Mouse (Mus musculus) midbrain, embryonic 10.5 days (tissue): Measurements from ENCODE around the gene Fbxw20. TPM values are rescaled to one million over a fixed set of nuclear protein-coding genes. Genes with fewer than 3 reads are reported as not detected.
"Not testable (repeated sequence)": the region's sequence is repeated elsewhere in the genome, so short reads cannot be mapped to it uniquely, and the experiment has no call there.

ENCODE experiments used
- DNase-seq: peaks from one replicate; pipeline ENCODE4 v3.0.0-alpha.2; 2017; ENCODE audit warnings: low spot score
- H3K27ac ChIP-seq: fragments of 300-500 bp; sonication (generic); replicated peaks from 2 replicates; pipeline ENCODE4 v1.5.1; 2016; ENCODE audit warnings: mild to moderate bottlenecking
- H3K27me3 ChIP-seq: fragments of 300-500 bp; sonication (generic); 2 replicates; pipeline ENCODE4 v1.6.1; 2016; ENCODE audit warnings: low read depth, mild to moderate bottlenecking; ENCODE audit not compliant: poor library complexity, severe bottlenecking
- H3K36me3 ChIP-seq: fragments of 300-500 bp; sonication (generic); 2 replicates; pipeline ENCODE4 v1.6.1; 2016; ENCODE audit warnings: mild to moderate bottlenecking, moderate library complexity
- H3K4me1 ChIP-seq: fragments of 300-500 bp; sonication (generic); 2 replicates; pipeline ENCODE4 v1.6.1; 2016
- H3K4me3 ChIP-seq: fragments of 300-500 bp; sonication (generic); 2 replicates; pipeline ENCODE4 v1.5.1; 2016; ENCODE audit warnings: mild to moderate bottlenecking, moderate library complexity
- H3K9me3 ChIP-seq: fragments of 300-500 bp; sonication (generic); replicated peaks from 2 replicates; pipeline ENCODE4 v1.6.1; 2016; ENCODE audit warnings: mild to moderate bottlenecking
- WGBS: fragments of 180-500 bp; shearing (Covaris S2); methylation state at CpG from one replicate; pipeline ENCODE4 v1.1.7; 2016; 5-methylcytosine and 5-hydroxymethylcytosine counted together
- polyA plus RNA-seq: library from polyadenylated mRNA; unstranded; fragments of >200 nt; fragmentation: Nextera tagmentation; extraction: Ambion mirVana; gene quantifications from 2 replicates; pipeline ENCODE4 v1.2.1, GENCODE M21; 2016

Gene Fbxw20
- polyA plus RNA-seq: not detected in 2 replicates

DNA sequence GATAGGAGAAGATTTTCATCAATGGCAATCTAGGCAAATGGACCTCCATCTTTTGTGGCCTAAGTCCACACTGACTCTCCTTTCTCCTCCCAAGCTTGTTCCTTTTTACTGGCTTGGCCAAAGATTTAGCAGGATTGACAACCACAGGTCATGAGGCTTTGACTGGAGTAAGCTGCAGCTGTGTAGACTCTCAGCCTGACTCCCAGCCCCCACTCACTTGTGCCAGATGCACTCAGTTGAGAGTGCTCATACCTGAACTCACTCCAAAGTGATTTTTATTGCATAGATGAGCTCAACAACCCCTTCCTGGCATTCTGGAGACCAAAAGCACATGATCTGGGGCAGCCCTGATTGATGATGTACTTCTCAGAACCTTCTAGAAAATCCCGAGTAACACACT, at the start of gene Fbxw20:
Gene Fbxw20 (minus strand): TSS at position 101 of the 400 bp plus-strand sequence.
- Histone ChIP-seq H3K27ac (no peak within 1 kb of the TSS), H3K36me3 (no peaks in the 10 kb centered on the region), H3K4me3 (no peak within 1 kb of the TSS), H3K4me1 (no peaks in the 10 kb centered on the region), H3K9me3 (no peaks in the 10 kb centered on the region), H3K27me3 (no peaks in the 10 kb centered on the region)
- WGBS: 91% methylated on average over 1 of the region's 1 CpGs
- DNase-seq: no peak

DNA sequence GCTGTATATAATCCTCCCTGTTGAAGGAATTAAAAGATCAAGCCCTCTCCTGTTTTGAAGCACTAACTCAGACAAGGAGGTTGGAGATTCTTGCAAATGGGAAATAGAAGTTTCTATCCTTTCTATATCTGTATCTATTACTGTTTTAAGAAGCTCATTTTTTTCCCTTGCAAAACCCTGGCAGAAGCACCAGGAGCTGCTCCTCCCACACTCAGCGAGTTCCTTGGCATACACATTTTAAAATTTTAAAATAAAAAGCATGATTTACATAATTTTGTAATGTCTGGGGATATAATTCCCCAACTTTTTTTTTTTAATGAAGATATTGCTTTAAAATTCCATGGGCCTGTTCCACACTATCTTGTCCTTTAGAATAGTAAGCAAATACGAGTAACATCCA, 28.5 kb upstream of the Fbxw20 start:
- Histone ChIP-seq H3K36me3 (no peaks in the 10 kb centered on the region), H3K4me1 (no peaks in the 10 kb centered on the region), H3K27me3 (no peaks in the 10 kb centered on the region), H3K9me3 (peaks cover 8% of the 10 kb centered on the region; the same call in 1 of the 2 replicates), H3K4me3 (no peak overlapping the region), H3K27ac (no peak overlapping the region)
- WGBS: 76% methylated on average over 2 of the region's 2 CpGs
- no peak for DNase-seq

DNA sequence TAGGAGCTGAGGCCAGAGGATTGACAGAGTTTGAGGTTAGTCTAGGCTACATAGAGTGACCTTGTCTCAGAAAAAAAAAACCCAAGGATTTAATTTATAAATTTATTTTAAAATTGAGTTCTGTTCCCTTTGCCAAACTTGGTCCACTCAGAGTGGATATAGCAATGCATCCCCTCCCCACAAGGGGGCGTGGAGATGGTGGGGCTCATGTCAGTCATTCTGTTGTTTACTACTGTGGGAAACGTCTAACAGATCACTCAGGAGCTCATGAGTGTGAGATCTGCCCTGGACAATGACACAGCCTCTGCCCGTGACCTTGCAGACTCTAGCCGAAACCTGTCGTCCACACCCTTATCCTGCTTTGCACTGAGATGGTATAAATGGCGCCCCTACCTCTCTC, 16.1 kb downstream of the Fbxw20 start:
- WGBS: 69% methylated on average over 6 of the region's 6 CpGs
- no peak for DNase-seq

DNA sequence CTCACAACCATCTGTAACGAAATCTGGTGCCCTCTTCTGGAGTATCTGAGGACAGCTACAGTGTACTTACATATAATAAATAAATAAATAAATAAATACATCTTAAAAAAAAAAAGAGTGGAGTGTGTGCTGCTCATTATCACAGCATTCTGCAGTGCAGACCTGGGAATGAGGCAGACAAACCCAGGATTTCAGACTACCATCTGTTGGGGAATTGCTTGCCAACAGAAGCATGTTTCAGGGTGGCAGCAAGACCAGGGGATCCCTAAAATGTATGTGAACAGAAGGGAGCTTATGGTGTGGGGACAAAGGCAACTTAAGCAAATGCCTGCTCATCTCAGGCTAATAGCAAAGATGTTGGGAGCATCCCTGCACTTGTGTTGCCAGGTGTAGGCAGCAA, 33.2 kb downstream of the Fbxw20 start:
- WGBS: 78% methylated on average over 1 of the region's 1 CpGs

More for the DNA sequence above, 16.1 kb downstream of the Fbxw20 start:
- Histone ChIP-seq H3K36me3 (no peaks in the 10 kb centered on the region), H3K27me3 (no peaks in the 10 kb centered on the region), H3K4me1 (no peaks in the 10 kb centered on the region), H3K27ac (no peak overlapping the region), H3K4me3 (no peak overlapping the region), H3K9me3 (no peaks in the 10 kb centered on the region)

DNA sequence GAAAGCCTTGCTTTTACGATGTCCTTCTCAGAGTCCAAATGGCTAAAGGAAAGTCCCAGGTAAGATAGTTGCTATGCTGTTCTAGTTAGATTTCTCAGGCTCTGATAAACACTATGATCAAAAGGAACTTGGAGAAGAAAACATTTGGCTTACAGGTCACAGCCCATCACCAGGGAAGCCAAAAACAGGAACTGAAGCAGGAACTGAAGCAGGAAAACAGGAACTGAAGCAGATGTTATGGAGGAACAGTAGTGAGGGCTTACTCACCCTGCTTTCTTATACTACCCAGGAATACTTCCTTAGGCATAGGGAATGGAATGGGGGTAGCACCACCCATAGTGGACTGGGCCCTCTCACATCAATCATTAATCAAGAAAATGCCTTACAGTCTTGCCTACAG, 34.2 kb downstream of the Fbxw20 start:
- H3K27me3 ChIP-seq: no peaks in the 10 kb centered on the region
- no peak for DNase-seq
- no peak overlapping the region for H3K4me3 ChIP-seq
- H3K9me3 ChIP-seq: no peaks in the 10 kb centered on the region
- H3K36me3 ChIP-seq: no peaks in the 10 kb centered on the region
- H3K27ac ChIP-seq: no peak overlapping the region
- H3K4me1 ChIP-seq: no peaks in the 10 kb centered on the region
- WGBS: 86% methylated on average over 1 of the region's 1 CpGs

More for the DNA sequence above, 33.2 kb downstream of the Fbxw20 start:
- H3K4me3 ChIP-seq, H3K4me1 ChIP-seq, H3K9me3 ChIP-seq, H3K27ac ChIP-seq, H3K27me3 ChIP-seq, DNase-seq, H3K36me3 ChIP-seq: not testable (repeated sequence)

DNA sequence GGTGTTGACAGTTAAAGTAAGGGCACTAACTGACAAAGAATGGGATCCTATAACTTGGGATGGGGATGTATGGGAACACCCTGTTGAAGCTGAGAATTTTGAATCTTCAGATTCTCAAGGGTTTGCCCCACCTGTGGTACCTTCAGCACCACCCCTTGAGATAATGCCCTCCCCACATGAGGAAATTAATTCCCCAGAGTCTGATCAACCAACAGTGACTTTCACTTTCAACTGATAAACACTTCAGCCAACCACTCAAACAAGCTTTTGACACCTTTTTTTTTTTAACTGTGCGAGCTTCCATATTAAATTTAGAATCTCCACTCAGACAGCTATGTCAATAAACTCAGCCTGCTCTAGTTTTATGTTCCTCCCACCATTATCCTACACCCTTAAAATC, 35.2 kb downstream of the Fbxw20 start:
- 88% methylated on average over 1 of the region's 1 CpGs for WGBS
- DNase-seq: no peak
- no peak overlapping the region for H3K4me3 ChIP-seq
- no peaks in the 10 kb centered on the region for H3K9me3 ChIP-seq
- no peaks in the 10 kb centered on the region for H3K4me1 ChIP-seq
- no peaks in the 10 kb centered on the region for H3K27me3 ChIP-seq
- no peaks in the 10 kb centered on the region for H3K36me3 ChIP-seq
- no peak overlapping the region for H3K27ac ChIP-seq

DNA sequence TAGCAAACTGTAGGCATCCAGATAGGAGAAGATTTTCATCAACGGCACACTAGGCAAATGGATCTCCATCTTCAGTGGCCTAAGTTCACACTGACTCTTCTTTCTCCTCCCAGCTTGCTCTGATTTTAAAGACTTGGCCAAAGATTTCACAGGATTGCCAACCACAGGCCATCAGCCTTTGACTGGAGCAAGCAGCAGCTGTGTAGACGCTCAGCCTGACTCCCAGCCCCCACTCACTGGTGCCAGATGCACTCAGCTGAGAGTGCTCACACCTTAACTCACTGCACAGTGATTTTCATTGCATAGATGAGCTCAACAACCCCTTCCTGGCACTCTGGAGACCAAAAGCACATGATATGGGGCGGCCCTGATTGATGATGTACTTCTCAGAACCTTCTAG, 38.7 kb downstream of the Fbxw20 start, which contains the start of gene Fbxw13:
Gene Fbxw13 (minus strand): TSS at position 101 of the 400 bp plus-strand sequence.
- not testable (repeated sequence) for H3K4me3 ChIP-seq, DNase-seq, H3K9me3 ChIP-seq, H3K36me3 ChIP-seq, H3K27me3 ChIP-seq, H3K27ac ChIP-seq, H3K4me1 ChIP-seq
- WGBS: 83% methylated on average over 3 of the region's 3 CpGs

DNA sequence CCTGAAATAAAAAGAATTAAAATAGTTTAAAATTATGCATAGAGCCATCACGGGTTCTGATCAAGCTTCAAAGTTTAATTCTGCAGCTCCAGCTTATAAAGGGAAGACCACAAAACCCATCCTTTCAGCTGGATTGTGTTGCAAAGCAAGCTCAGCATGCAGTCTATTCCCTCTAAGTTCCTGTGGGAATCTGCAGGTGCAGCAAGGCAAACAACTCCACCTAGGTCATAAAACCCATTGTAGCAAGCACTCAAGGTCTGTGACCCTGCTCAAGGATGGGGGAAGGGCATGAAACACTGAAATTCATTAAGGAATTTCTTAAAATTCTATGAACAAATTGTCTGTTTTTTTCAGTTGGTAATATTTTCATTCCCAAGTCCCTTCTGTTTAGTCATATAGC, 57.3 kb downstream of the Fbxw20 start:
- Histone ChIP-seq H3K9me3 (no peaks in the 10 kb centered on the region; the same call in 1 of the 2 replicates), H3K27me3 (no peaks in the 10 kb centered on the region), H3K27ac (no peak overlapping the region), H3K4me3 (no peak overlapping the region), H3K36me3 (no peaks in the 10 kb centered on the region), H3K4me1 (no peaks in the 10 kb centered on the region)
- DNase-seq: no peak
- WGBS: 79% methylated on average over 1 of the region's 1 CpGs

DNA sequence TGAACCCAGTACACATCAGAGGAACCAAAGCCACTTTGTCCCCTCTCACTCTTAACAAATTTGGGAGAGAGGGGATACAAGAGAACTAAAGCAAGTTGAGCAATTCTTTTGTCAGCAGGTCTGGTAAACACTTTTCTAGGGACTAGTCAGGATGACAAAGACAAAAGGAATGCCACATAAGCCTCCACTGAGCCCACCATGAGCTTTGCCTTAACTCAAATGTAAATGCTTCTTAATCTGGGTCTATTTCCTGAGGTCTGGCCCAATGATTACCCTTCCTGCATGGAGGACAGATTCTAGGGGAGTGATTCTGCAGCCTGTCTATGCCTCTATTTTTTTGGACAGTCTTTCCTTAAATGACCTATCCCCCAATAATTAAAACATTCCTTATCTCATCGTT, 58.3 kb downstream of the Fbxw20 start:
- H3K27ac ChIP-seq: no peak overlapping the region
- WGBS: 91% methylated on average over 1 of the region's 1 CpGs
- no peaks in the 10 kb centered on the region; the same call in 1 of the 2 replicates for H3K9me3 ChIP-seq
- DNase-seq: no peak
- no peaks in the 10 kb centered on the region for H3K4me1 ChIP-seq
- H3K36me3 ChIP-seq: no peaks in the 10 kb centered on the region
- H3K27me3 ChIP-seq: no peaks in the 10 kb centered on the region
- no peak overlapping the region for H3K4me3 ChIP-seq

Other genes starting within 250 kb of the Fbxw20 start
- gene Ucn2, start 248.7 kb downstream of the Fbxw20 start, polyA plus RNA-seq: not detected in 2 replicates
- 11.9 and 13.9 TPM in 2 replicates for gene Pfkfb4, start 243.0 kb downstream of the Fbxw20 start, polyA plus RNA-seq
- gene Shisa5, start 196.2 kb downstream of the Fbxw20 start, polyA plus RNA-seq: 32.9 and 37.2 TPM in 2 replicates
- gene Trex1, start 175.0 kb downstream of the Fbxw20 start, polyA plus RNA-seq: 7.5 and 10.1 TPM in 2 replicates
- gene Atrip, start 160.6 kb downstream of the Fbxw20 start, polyA plus RNA-seq: 32.1 and 33.4 TPM in 2 replicates
- gene Ccdc51, start 152.3 kb downstream of the Fbxw20 start, polyA plus RNA-seq: 14.5 and 14.9 TPM in 2 replicates
- gene Tma7, start 152.2 kb downstream of the Fbxw20 start, polyA plus RNA-seq: 733 and 761 TPM in 2 replicates
- gene Plxnb1, start 139.4 kb downstream of the Fbxw20 start, polyA plus RNA-seq: 24.9 and 36.8 TPM in 2 replicates
- gene Fbxw21, start 72.7 kb downstream of the Fbxw20 start, polyA plus RNA-seq: not detected in 2 replicates
- gene Fbxw13, start 38.8 kb downstream of the Fbxw20 start, polyA plus RNA-seq: not detected in 2 replicates
- gene Fbxw14, start 52.9 kb upstream of the Fbxw20 start, polyA plus RNA-seq: not detected in 2 replicates
- gene Fbxw28, start 104.9 kb upstream of the Fbxw20 start, polyA plus RNA-seq: not detected in 2 replicates
- gene Fbxw22, start 169.5 kb upstream of the Fbxw20 start, polyA plus RNA-seq: not detected in 2 replicates
- not detected in 2 replicates for gene Fbxw16, start 214.4 kb upstream of the Fbxw20 start, polyA plus RNA-seq